Mouse (Mus musculus): ENCODE data around the gene AC124502.3.

Gene AC124502.3

DNA sequence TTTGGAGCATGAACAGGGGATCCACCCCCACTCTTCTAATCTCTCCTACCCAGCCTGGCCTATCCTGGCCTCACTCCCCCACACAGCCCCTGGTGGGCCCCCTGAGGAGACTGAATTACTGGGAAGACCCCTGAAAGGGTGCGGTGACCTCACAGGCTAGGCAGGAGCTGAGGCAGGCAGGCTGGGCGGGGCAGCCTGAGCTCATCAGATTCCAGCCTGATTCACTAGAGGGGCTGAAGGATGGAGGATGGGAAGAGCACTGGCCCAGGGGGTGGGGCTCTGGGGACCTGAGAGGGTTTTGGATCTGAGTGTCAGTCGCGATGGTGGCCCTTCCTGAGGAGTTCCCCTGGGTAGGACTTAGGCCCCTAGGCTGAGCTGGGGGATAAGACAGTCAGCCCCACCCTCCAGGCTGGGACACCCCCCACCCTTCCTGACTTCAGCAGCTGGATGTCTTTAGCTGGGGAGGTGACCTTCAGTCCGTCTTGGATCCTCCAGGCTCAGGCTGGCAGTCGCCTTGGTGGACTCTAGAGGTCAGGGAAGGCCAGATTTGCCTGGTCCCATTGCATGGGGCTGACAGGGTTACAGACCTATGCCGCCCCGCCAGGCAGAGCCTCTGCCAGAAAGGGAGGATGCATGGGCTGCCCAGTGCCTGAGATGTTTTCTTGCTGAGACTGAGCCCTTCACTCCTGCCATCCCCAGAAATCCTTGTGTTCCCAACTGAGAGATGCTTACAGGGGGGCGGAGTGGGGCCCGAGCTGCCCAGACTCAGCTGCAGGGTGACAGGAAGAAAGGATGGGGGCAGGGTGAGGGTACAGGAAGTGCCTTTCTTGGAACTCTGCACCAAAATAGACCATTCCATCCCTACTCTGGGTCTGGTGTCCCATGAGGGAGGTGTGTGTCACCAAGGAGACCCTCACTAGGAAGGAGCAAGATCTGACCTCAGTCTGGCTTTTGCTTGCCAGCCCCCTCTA, 20.4 kb downstream of the AC124502.3 start:
- DNase-seq (ENCODE audit: low read depth, low spot score) = no peak

- no peak for DNase-seq (ENCODE audit: low read depth, low spot score)
Observed at GRCm38 (mm10) chr19:5060365-5061330, 22.0 kb downstream of the AC124502.3 start.

GRCm38 (mm10) chr19:5062041-5062440, 23.4 kb downstream of the AC124502.3 start:
- no peak for DNase-seq (ENCODE audit: low read depth, low spot score)

- no peak for DNase-seq (ENCODE audit: low read depth, low spot score)
Observed at GRCm38 (mm10) chr19:5062446-5062845, 23.8 kb downstream of the AC124502.3 start.

GRCm38 (mm10) chr19:5065104-5065503, 26.4 kb downstream of the AC124502.3 start:
- no peak for DNase-seq (ENCODE audit: low read depth, low spot score)

GRCm38 (mm10) chr19:5067040-5067799, 28.5 kb downstream of the AC124502.3 start:
- no peak for DNase-seq (ENCODE audit: low read depth, low spot score)

DNA sequence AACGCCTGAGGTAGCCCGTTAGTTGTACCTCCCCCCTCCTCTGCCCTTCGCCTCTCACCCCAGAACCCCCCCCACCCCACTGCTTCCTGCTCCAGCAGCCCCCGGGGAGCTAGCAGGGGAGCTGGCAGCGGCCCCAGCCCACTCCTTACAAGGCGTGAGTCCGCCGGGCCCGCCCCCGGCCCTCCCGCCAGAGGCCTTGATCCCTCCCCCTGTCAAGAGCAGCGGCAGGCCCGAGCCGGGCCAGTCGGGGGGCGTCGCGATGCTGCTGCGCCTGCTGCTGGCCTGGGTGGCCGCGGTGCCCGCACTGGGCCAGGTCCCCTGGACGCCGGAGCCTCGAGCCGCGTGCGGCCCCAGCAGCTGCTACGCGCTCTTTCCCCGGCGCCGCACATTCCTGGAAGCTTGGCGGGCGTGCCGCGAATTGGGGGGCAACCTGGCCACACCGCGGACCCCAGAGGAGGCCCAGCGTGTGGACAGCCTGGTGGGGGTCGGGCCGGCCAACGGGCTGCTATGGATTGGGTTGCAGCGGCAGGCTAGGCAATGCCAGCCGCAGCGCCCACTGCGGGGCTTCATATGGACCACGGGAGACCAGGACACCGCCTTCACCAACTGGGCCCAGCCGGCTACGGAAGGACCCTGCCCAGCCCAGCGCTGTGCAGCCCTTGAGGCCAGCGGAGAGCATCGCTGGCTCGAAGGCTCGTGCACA, 29.3 kb downstream of the AC124502.3 start, which contains the start of gene Cd248:
TSS of gene Cd248 (plus strand) at position 212 of the 703 bp plus-strand sequence.
- no peak for DNase-seq (ENCODE audit: low read depth, low spot score)

DNA sequence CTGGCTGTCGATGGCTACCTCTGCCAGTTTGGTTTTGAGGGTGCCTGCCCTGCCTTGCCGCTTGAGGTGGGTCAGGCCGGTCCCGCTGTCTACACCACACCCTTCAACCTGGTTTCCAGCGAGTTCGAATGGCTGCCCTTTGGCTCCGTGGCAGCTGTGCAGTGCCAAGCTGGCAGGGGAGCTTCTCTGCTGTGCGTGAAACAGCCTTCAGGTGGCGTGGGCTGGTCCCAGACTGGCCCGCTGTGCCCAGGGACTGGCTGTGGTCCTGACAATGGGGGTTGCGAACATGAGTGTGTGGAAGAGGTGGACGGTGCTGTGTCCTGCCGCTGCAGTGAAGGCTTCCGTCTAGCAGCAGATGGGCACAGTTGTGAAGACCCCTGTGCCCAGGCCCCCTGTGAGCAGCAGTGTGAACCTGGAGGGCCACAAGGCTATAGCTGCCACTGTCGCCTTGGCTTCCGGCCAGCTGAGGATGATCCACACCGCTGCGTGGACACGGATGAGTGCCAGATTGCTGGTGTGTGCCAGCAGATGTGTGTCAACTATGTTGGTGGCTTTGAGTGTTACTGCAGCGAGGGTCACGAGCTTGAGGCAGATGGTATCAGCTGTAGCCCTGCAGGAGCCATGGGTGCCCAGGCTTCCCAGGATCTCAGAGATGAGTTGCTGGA, 30.0 kb downstream of the AC124502.3 start:
- no peak for DNase-seq (ENCODE audit: low read depth, low spot score)

DNA sequence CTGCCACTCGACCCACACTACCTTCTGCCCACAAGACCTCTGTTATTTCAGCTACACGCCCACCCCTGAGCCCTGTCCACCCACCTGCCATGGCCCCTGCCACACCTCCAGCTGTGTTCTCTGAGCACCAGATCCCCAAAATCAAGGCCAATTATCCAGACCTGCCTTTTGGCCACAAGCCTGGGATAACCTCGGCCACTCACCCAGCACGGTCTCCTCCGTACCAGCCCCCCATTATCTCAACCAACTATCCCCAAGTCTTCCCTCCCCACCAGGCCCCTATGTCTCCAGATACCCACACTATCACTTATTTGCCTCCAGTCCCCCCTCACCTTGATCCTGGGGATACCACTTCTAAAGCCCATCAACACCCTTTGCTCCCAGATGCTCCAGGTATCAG, 30.8 kb downstream of the AC124502.3 start:
- DNase-seq (ENCODE audit: low read depth, low spot score) = no peak

- no peak for DNase-seq (ENCODE audit: low read depth, low spot score)
Observed at GRCm38 (mm10) chr19:5069978-5070377, 31.3 kb downstream of the AC124502.3 start.

DNA sequence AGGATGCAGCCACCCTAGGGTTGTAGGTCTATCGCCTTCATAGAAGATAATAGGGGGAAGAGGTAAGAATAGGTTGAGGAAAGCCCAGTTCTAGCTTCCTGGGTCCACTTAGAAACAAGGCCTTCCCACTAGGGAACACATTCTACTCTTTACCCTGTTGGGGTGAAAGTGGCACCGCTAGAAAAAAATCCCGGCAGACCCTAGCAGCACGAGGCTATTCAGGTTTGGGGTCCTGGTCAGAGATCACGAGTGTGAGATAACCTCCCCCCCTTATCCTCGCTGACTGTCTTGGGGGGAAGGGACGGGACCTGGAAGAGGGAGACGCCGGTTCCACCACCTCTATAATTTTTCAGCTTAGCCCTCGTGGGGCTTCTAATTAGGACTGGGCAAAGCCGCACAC, 32.4 kb downstream of the AC124502.3 start:
- DNase-seq (ENCODE audit: low read depth, low spot score) = no peak

- no peak for DNase-seq (ENCODE audit: low read depth, low spot score)
Observed at GRCm38 (mm10) chr19:5071545-5072369, 33.1 kb downstream of the AC124502.3 start.

DNA sequence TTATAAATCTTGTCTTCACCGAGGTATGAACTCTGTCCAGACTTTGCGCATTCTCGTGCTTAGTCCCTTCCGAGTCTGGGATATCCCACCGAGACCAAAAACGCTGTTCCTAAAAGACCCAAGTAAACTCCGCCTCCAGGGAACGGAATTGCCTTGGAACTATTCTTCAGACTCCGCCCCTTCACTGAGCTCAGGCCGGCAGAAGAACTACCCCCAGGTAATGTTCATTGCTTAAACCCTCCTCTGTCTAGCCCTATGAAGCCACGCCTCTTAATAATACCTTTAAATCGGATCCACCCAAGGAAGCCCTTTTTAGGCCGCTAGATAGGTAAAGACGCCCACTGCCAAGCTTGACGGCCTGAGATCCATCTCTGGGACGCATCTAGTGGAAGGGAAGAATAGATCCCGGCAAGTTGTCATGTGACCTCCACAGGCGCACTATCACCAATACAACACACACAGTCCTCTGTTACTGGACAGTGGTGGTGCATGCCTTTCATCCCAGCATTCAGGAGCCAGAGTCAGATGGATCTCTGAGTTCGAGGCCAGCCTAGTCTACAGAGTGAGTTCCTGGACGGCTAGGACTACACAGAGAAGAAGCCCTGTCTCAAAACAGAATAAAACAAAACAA, 33.8 kb downstream of the AC124502.3 start:
- DNase-seq (ENCODE audit: low read depth, low spot score) = no peak

- no peak for DNase-seq (ENCODE audit: low read depth, low spot score)
Observed at GRCm38 (mm10) chr19:5073028-5073427, 34.3 kb downstream of the AC124502.3 start.

DNA sequence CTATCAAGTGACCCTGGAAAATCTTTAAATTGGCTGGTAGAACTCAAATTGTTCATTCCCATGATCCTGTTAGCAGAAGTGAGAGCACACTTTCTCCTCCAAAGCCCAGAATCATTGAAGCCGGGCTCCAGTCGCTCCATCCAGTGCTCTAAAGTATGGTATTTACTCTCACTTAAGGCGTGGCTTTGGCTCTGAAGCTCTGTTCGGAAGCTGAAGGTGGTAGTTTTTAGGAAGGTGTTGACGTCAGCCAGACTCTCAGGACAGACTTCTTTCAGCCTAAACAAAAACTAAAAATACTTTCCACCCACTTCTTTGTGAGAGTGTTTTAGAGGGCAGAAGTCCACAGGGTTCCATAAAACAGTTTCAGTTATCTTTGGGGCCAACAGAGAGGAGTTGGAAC, 34.8 kb downstream of the AC124502.3 start:
- DNase-seq (ENCODE audit: low read depth, low spot score) = no peak

DNA sequence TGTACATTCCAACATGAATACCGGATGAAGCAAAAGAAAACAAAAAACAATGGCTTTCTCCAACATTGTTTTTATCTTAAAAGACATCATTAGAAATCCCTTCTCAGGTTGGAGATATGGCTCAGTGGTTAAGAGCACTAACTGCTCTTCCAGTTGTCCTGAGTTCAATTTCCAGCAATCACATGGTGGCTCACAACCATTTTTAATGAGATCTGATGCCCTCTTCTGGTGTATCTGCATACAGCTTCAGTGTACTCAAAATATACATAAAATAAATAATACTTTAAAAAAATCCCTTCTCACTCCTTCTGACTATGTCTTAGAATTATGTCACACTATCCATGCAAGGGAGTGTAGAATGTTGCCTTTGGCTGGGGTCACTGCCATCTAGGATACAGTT, 40.6 kb downstream of the AC124502.3 start:
- no peak for DNase-seq (ENCODE audit: low read depth, low spot score)

DNA sequence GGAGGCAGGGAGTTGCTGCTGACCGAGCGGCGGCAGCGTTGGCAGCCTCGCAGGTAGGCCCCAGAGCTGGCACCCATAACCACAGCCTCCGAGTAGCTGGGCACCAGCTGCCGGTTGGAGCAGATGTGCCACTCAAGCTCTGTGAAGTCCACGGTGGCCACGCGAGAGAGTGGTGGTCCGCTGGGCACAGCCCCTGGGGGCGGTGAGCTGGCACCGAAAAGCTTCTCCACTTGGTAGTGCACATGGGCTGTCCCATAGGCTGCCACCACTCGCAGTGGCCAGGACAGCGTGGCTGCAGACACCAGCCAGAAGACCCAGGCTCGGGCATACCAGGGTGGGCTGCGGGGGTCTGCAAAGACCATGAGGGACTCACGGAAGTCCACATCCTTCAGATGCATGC, 43.3 kb downstream of the AC124502.3 start:
- DNase-seq (ENCODE audit: low read depth, low spot score) = no peak

DNA sequence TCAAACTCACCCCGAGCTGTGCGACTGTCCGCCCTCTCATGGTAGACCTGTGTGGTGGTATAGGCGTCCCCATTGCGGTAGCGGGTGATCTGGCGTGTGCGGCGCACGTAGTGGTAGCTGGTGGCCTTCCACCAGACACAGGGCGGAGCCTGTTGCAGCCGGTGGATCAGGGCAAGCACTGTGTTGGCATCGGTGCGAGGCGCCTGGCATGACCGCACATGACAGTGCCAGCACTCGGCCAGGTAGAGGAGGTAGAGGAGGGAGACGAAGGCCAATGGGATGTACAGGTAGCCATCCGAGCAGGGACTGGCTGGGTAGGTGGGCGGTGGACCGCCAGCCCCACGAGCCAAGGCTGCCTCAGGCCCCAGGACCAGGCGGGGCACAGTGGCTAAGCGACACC, 43.9 kb downstream of the AC124502.3 start:
- DNase-seq (ENCODE audit: low read depth, low spot score) = no peak

All from retina, postnatal 7 days (tissue).